9 mouse cellular contexts compared by ENCODE assay signal in genomic region chr9:107698611-107699190, GRCm38 (mm10). TPM values are rescaled to one million over a fixed set of nuclear protein-coding genes. Genes with fewer than 3 reads are reported as not detected.
DNase-seq lines count a peak whose midpoint lies in the region; ATAC-seq and TF ChIP-seq lines count a peak whose summit lies in the region.
"Had no signal": no experiment of that assay in that cellular context is flagged by ENCODE, and none has a peak within 500 bp of the region (broad histone marks: within the 10 kb centered on the region; RNA-seq: fewer than 3 reads in every experiment).

No protein-coding gene starts in this region.

- DNase-seq in heart, postnatal 4 days, result no peak
- DNase-seq in hindbrain, embryonic 14.5 days (ENCODE audit: low spot score), result no peak
- peak; percentile 48 for DNase-seq in lung, adult 2 months
- no peak for DNase-seq in ovary, adult 18-20 months (ENCODE audit: low spot score)
- no peak for DNase-seq in urinary bladder, postnatal 14 days (ENCODE audit: low spot score)

- H3K4me3 ChIP-seq in heart, embryonic 15.5 days, result no peak overlapping the region
- H3K4me3 ChIP-seq in hindbrain, embryonic 14.5 days (replicated peaks; ENCODE audit: low read length), result no peak overlapping the region
- H3K4me3 ChIP-seq in lung, adult 2 months (replicated peaks; ENCODE audit: extremely low read depth, low read depth, low read length), result no peak overlapping the region
- H3K4me3 ChIP-seq in stomach, embryonic 14.5 days (ENCODE audit: low read depth, low read length), result no peak overlapping the region

- ATAC-seq in heart, embryonic 15.5 days (replicated peaks; ENCODE audit: insufficient number of reproducible peaks, insufficient read depth, low FRiP score, low read depth), result no peak
- no peak for ATAC-seq in hindbrain, embryonic 14.5 days (ENCODE audit: low FRiP score)
- ATAC-seq in stomach, embryonic 14.5 days (ENCODE audit: insufficient number of reproducible peaks, insufficient read depth, low FRiP score, low read depth), result no peak; the same call in 1 of the 2 replicates
- ATAC-seq in erythroid progenitor cell, adult 5-6 weeks (replicated peaks; ENCODE audit: low FRiP score, poor library complexity, severe bottlenecking), result no peak

- H3K9ac ChIP-seq in heart, embryonic 15.5 days, result no peak overlapping the region
- H3K9ac ChIP-seq in hindbrain, embryonic 14.5 days, result no peak overlapping the region
- H3K9ac ChIP-seq in stomach, embryonic 14.5 days (replicated peaks; ENCODE audit: low read depth, low read length), result no peak overlapping the region

- H3K9me3 ChIP-seq in heart, embryonic 15.5 days (replicated peaks), result no peaks in the 10 kb centered on the region
- no peaks in the 10 kb centered on the region for H3K9me3 ChIP-seq in hindbrain, embryonic 14.5 days (ENCODE audit: control insufficient read depth, low read length)
- no peaks in the 10 kb centered on the region for H3K9me3 ChIP-seq in stomach, embryonic 14.5 days (ENCODE audit: control insufficient read depth, low read depth, low read length)

- 40% methylated on average over 14 of the region's 14 CpGs for WGBS in heart, embryonic 15.5 days
- 14% methylated on average over 14 of the region's 14 CpGs for WGBS in hindbrain, embryonic 14.5 days
- 33% methylated on average over 14 of the region's 14 CpGs for WGBS in lung, adult 2 months
- 9% methylated on average over 14 of the region's 14 CpGs for WGBS in stomach, embryonic 14.5 days

- H3K27me3 ChIP-seq in heart, embryonic 15.5 days, result no peaks in the 10 kb centered on the region
- H3K27me3 ChIP-seq in hindbrain, embryonic 14.5 days (ENCODE audit: control insufficient read depth, insufficient read depth, low read length), result no peaks in the 10 kb centered on the region
- H3K27me3 ChIP-seq in stomach, embryonic 14.5 days (ENCODE audit: control insufficient read depth, insufficient read depth, low read length), result no peaks in the 10 kb centered on the region

- no peak for TF ChIP-seq POLR2A in lung, adult 2 months (IDR thresholded peaks at IDR 0.05; ENCODE audit: borderline replicate concordance, extremely low read depth, low read depth, low read length)

- no peaks in the 10 kb centered on the region for H3K36me3 ChIP-seq in heart, embryonic 15.5 days
- H3K36me3 ChIP-seq in hindbrain, embryonic 14.5 days (replicated peaks; ENCODE audit: control insufficient read depth, insufficient read depth), result peaks cover 15% of the 10 kb centered on the region
- peaks cover 4% of the 10 kb centered on the region for H3K36me3 ChIP-seq in stomach, embryonic 14.5 days (ENCODE audit: control insufficient read depth, insufficient read depth, low read length)

- no peak overlapping the region for H3K4me2 ChIP-seq in heart, embryonic 15.5 days
- peak overlapping the region; percentile 36 for H3K4me2 ChIP-seq in hindbrain, embryonic 14.5 days (replicated peaks)
- H3K4me2 ChIP-seq in stomach, embryonic 14.5 days (replicated peaks; ENCODE audit: low read depth, low read length), result peak overlapping the region; percentile 28

- peaks cover 81% of the 10 kb centered on the region for H3K4me1 ChIP-seq in heart, embryonic 15.5 days (replicated peaks)
- H3K4me1 ChIP-seq in hindbrain, embryonic 14.5 days (replicated peaks; ENCODE audit: control insufficient read depth, insufficient read depth, low read length), result peaks cover 75% of the 10 kb centered on the region
- peaks cover 58% of the 10 kb centered on the region for H3K4me1 ChIP-seq in lung, adult 2 months (ENCODE audit: control insufficient read depth, insufficient read depth, low read length)
- H3K4me1 ChIP-seq in stomach, embryonic 14.5 days (ENCODE audit: control insufficient read depth, insufficient read depth, low read length), result peaks cover 88% of the 10 kb centered on the region

- 0 out of 2 replicates have a peak overlapping the region, but pooled peaks have one; percentile 44 for H3K27ac ChIP-seq in heart, embryonic 15.5 days
- H3K27ac ChIP-seq in hindbrain, embryonic 14.5 days, result peak overlapping the region; percentile 43; the same call in 1 of the 2 replicates
- peak overlapping the region; percentile 76 for H3K27ac ChIP-seq in stomach, embryonic 14.5 days (ENCODE audit: low read length)

- no peak for TF ChIP-seq CTCF in lung, adult 2 months (IDR thresholded peaks at IDR 0.05; ENCODE audit: insufficient read depth, low read length)

RNA-seq across cellular contexts. Expression of gene Sema3f, which starts 11.6 kb away (rescaled TPM):
- polyA plus RNA-seq in heart, embryonic 15.5 days (2015; fragmentation: Nextera tagmentation; extraction: Ambion mirVana), result 4.1 and 7.1 TPM in 2 replicates
- 10 to 100 TPM; 18.7 to 20.9 TPM for total RNA-seq in heart, postnatal 4 days (2021)
- 17.5 and 17.7 TPM in 2 replicates for polyA plus RNA-seq in hindbrain, embryonic 14.5 days (2014; fragmentation: Nextera tagmentation; extraction: Ambion mirVana)
- polyA plus RNA-seq in lung, adult 2 months (2012; rRNA removed), result 318 and 413 TPM in 2 replicates
- 30.2 and 33.2 TPM in 2 replicates for polyA plus RNA-seq in stomach, embryonic 14.5 days (2014; fragmentation: Nextera tagmentation; extraction: Ambion mirVana)
- not detected in 2 replicates for total RNA-seq in erythroid progenitor cell, adult 5-6 weeks (2015; ENCODE audit: low replicate concordance)
- total RNA-seq in erythroid progenitor cell, adult 5-6 weeks (2017; ENCODE audit: low replicate concordance), result not detected in 2 replicates

RNA-seq across cellular contexts. Expression of gene Gnat1, which starts 19.2 kb away (rescaled TPM):
- 0.53 and 0.98 TPM in 2 replicates for polyA plus RNA-seq in heart, embryonic 15.5 days (2015; fragmentation: Nextera tagmentation; extraction: Ambion mirVana)
- total RNA-seq in heart, postnatal 4 days (2021), result not detected
- 1.3 TPM in 2 replicates for polyA plus RNA-seq in hindbrain, embryonic 14.5 days (2014; fragmentation: Nextera tagmentation; extraction: Ambion mirVana)
- 0.09 and 0.20 TPM in 2 replicates for polyA plus RNA-seq in lung, adult 2 months (2012; rRNA removed)
- polyA plus RNA-seq in stomach, embryonic 14.5 days (2014; fragmentation: Nextera tagmentation; extraction: Ambion mirVana), result 1.8 and 2.4 TPM in 2 replicates
- total RNA-seq in erythroid progenitor cell, adult 5-6 weeks (2015; ENCODE audit: low replicate concordance), result not detected in 2 replicates
- 1.9 TPM in 1 of 2 replicates, not detected in the other for total RNA-seq in erythroid progenitor cell, adult 5-6 weeks (2017; ENCODE audit: low replicate concordance)
- total RNA-seq: common myeloid progenitor, adult 5-6 weeks had no signal

RNA-seq across cellular contexts. Expression of gene Slc38a3, which starts 29.4 kb away (rescaled TPM):
- 2.5 and 3.6 TPM in 2 replicates for polyA plus RNA-seq in heart, embryonic 15.5 days (2015; fragmentation: Nextera tagmentation; extraction: Ambion mirVana)
- total RNA-seq in heart, postnatal 4 days (2021), result 1 to 10 TPM; 8.0 to 8.1 TPM
- polyA plus RNA-seq in hindbrain, embryonic 14.5 days (2014; fragmentation: Nextera tagmentation; extraction: Ambion mirVana), result 48.3 and 48.5 TPM in 2 replicates
- 1.8 and 16.1 TPM in 2 replicates for polyA plus RNA-seq in lung, adult 2 months (2012; rRNA removed)
- 3.7 and 7.1 TPM in 2 replicates for polyA plus RNA-seq in stomach, embryonic 14.5 days (2014; fragmentation: Nextera tagmentation; extraction: Ambion mirVana)
- not detected in 2 replicates for total RNA-seq in erythroid progenitor cell, adult 5-6 weeks (2015; ENCODE audit: low replicate concordance)
- not detected in 2 replicates for total RNA-seq in erythroid progenitor cell, adult 5-6 weeks (2017; ENCODE audit: low replicate concordance)
- total RNA-seq: common myeloid progenitor, adult 5-6 weeks had no signal
